Mouse (Mus musculus): ENCODE measurements around the gene Ddx18. TPM values are rescaled to one million over a fixed set of nuclear protein-coding genes. Genes with fewer than 3 reads are reported as not detected.

Gene Ddx18
- polyA plus RNA-seq (2016; fragmentation: Nextera tagmentation; extraction: Ambion mirVana): 63.4 and 70.3 TPM in 2 replicates

DNA sequence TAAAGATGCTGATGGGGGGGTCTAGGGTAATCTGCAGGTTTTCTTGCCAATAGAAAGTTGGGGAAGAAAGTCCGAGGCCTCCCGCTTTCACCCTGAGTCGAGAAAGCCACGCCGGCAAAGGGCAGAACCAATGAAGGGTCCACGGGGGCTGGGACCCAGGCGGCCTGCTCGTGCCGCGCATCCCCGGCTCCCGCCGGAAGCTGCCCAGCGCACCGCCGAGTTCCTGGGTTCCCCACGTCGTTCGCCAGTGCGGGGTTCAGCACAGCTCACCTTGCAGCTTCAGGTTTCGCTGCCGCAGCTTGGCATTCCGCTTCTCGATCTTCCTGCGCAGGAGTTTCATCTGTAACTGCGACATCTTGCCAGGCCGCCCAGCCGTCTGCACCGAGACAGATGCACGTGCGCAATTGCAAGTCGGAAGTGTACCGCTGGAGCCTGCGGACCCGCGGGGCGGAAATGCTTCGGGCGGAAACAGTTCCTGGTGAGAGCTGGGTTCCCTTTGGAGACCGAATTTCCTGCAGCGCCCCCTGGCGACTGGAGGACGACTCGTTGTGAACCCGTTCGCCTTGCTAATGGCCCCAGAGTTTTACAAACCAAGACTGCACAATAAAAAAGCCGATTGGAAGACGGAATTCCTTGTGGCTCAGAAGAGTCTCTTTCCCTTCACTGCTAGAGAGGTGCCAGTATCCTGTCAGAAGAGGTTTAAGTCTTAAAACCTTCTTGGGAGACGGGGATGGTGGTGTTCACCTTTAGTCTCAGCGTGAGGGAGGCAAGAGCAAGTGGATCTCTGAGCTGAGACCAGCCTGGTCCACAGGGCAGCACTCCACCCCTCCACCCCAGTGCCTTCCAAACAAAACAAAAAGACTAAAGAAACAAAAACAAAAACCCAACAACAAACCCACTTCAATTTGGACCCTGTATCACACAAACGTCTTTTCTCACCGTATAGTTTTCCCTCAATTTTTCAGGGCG is at the start of gene Ddx18:
Gene Ddx18, minus strand, starts transcription at position 469 of the 969 bp plus-strand sequence.
- peak within 1 kb of the TSS; percentile 84 for H3K27ac ChIP-seq (replicated peaks)

DNA sequence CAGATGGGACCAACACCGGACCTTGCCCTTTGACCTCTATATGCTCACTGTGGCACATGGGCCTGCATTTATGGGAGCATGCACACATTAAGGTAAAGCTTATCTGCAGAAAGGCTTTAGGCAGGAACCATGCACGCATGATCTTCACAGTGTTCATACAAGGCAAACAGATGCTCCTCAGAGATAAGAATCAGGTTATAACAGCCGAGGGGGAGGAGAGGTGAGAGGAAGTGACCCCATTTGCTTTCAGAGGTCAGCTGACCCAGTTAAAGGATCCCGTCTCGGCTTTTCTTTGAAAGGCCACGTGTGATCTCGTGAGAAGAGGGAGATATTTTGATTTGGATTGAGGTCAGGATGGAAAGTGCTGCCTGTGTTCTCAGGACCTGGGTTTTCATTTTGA is 40.2 kb upstream of the Ddx18 start:
- DNase-seq (ENCODE audit: low spot score): no peak
- no peaks in the 10 kb centered on the region for H3K9me3 ChIP-seq (replicated peaks)
- H3K27ac ChIP-seq (replicated peaks): no peak overlapping the region

More for the DNA sequence above, at the start of gene Ddx18:
- no peaks in the 10 kb centered on the region for H3K9me3 ChIP-seq (replicated peaks)
- no peaks in the 10 kb centered on the region for H3K27me3 ChIP-seq (ENCODE audit: low read depth, poor library complexity, severe bottlenecking)
- DNase-seq (ENCODE audit: low spot score): peak; percentile 95
- peaks cover 29% of the 10 kb centered on the region for H3K36me3 ChIP-seq
- peaks cover 11% of the 10 kb centered on the region for H3K4me1 ChIP-seq
- WGBS: 7% methylated on average over 53 of the region's 53 CpGs
- peak within 1 kb of the TSS; percentile 85 for H3K4me3 ChIP-seq

DNA sequence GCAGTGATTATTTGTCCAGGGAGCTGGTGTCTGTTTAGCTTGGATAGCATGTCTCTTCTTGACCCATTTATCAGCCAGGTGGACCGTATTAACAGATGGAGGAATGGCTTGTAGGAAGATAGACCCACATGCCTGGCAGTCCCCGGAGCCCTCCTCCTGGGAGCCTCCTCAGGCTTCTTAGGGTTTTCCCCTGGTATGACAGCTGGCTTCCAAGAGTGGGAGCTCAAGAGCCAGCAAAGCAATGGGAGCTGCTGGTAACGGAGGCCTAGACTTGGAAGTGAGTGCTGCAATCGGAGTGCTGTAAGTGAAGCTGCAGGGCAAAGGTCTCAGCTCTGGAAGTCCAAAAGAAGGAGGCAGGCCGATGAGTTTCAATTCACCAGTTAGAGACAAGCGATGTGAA is 37.3 kb upstream of the Ddx18 start:
- H3K4me1 ChIP-seq: no peaks in the 10 kb centered on the region
- no peaks in the 10 kb centered on the region for H3K27me3 ChIP-seq (ENCODE audit: low read depth, poor library complexity, severe bottlenecking)
- no peaks in the 10 kb centered on the region for H3K36me3 ChIP-seq
- H3K4me3 ChIP-seq: no peak overlapping the region
- WGBS: 49% methylated on average over 6 of the region's 6 CpGs
- no peaks in the 10 kb centered on the region for H3K9me3 ChIP-seq (replicated peaks)
- DNase-seq (ENCODE audit: low spot score): no peak
- no peak overlapping the region for H3K27ac ChIP-seq (replicated peaks)

More for the DNA sequence above, 40.2 kb upstream of the Ddx18 start:
- 64% methylated on average over 7 of the region's 7 CpGs for WGBS
- Histone ChIP-seq H3K36me3 (no peaks in the 10 kb centered on the region), H3K27me3 (ENCODE audit: low read depth, poor library complexity, severe bottlenecking) (no peaks in the 10 kb centered on the region), H3K4me1 (no peaks in the 10 kb centered on the region), H3K4me3 (no peak overlapping the region)

DNA sequence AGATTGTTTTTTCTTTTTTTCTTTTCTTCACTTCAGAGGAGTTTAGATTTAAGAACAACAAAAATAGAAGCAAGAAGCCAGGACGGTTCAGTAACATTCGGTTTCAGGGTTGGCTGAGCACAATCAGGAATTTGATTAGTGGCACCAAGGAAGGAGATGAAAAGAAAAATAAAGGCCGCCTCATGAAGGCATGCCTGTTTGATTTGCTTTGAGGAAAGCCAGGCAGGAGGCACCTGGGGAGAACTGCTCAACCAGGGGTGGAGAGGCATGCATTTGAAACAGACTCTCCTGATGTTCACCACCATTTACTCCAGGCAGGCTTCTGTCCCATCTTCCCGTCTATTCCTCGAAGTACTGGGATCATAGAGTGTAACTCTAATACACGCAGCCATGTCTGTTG is 34.1 kb upstream of the Ddx18 start:
- no peaks in the 10 kb centered on the region for H3K36me3 ChIP-seq
- no peak overlapping the region for H3K27ac ChIP-seq (replicated peaks)
- H3K9me3 ChIP-seq (replicated peaks): no peaks in the 10 kb centered on the region
- no peaks in the 10 kb centered on the region for H3K27me3 ChIP-seq (ENCODE audit: low read depth, poor library complexity, severe bottlenecking)
- no peak overlapping the region for H3K4me3 ChIP-seq
- no peaks in the 10 kb centered on the region for H3K4me1 ChIP-seq
- 70% methylated on average over 6 of the region's 6 CpGs for WGBS
- no peak for DNase-seq (ENCODE audit: low spot score)

DNA sequence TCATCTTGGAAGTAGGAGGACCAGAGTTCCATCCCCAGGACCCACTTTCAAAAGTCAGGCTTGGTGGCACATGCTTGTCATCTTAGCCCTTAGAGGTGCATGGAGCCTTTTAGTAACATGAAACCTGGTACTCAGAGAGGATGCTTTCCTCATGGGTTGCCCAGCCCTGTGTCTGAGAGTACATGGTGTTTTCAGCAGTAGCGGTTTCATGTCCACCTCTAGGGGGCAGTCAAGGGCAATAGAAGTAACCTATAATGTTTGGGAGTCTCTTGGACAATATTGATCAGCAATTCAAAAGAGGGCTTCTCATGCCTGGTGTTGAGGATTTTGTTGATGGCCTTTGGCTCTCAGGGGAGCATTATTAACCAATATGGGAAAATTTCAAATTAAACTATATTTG is 33.3 kb upstream of the Ddx18 start:
- no peaks in the 10 kb centered on the region for H3K4me1 ChIP-seq
- no peak overlapping the region for H3K27ac ChIP-seq (replicated peaks)
- no peak overlapping the region for H3K4me3 ChIP-seq
- H3K27me3 ChIP-seq (ENCODE audit: low read depth, poor library complexity, severe bottlenecking): no peaks in the 10 kb centered on the region
- DNase-seq (ENCODE audit: low spot score): peak; percentile 37
- H3K36me3 ChIP-seq: no peaks in the 10 kb centered on the region
- WGBS: 37% methylated on average over 1 of the region's 1 CpGs
- no peaks in the 10 kb centered on the region for H3K9me3 ChIP-seq (replicated peaks)

DNA sequence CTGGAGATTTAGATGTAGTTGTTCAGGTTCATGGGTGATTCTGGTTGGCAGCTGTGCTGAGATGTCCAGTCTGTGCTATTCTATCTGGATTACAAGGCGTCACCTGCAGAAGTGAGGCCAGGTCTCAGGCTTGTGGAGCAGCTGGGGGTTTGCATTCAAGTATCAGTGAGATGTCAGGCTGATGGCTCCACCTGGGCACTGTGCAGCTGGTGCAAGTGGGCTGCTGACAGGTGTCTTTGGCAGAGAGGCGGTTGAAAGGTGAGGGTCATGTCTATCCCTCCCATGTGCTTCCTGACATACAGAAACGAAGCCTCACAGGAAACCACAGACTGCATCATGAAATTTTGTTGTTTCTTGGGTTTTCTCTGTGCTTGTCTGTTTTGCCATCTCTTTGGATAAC is 30.6 kb upstream of the Ddx18 start:
- 77% methylated on average over 3 of the region's 3 CpGs for WGBS
- Histone ChIP-seq H3K9me3 (replicated peaks) (no peaks in the 10 kb centered on the region), H3K4me3 (no peak overlapping the region), H3K27ac (replicated peaks) (no peak overlapping the region), H3K36me3 (no peaks in the 10 kb centered on the region), H3K27me3 (ENCODE audit: low read depth, poor library complexity, severe bottlenecking) (no peaks in the 10 kb centered on the region), H3K4me1 (no peaks in the 10 kb centered on the region)
- no peak for DNase-seq (ENCODE audit: low spot score)

DNA sequence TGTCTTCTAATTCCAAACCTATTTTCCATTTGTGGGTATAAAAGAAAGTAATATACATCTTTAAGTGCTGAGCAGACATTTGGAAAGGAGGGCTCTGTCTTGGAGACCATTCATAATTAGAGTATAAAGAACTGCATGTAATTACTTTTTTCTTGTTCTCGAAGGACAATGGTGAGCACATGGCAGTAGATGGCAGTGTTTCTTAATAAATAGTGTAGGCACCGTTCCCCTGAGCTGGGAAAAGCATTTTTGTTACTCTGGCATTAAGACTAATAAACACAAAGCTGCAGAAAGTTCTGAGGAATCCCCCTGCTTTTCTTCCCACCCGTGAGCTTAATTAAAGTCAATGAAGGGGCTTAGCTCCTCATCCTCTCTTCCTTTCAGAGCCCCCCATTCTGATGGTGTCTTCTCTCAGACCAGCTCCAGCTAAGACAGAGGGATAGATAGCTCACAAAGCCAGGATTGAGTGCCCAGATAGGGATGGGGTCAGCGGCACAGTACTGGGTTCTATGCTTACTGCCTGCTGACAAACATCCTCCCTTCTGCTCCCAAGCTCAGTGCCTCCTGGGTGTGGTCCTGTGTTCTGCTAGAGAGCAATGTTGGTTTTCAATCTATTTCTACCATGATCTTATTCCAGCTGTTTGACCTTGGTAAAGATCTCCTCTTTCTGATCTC is 29.3 kb upstream of the Ddx18 start:
- Histone ChIP-seq H3K36me3 (no peaks in the 10 kb centered on the region), H3K4me1 (no peaks in the 10 kb centered on the region), H3K27ac (replicated peaks) (no peak overlapping the region), H3K27me3 (ENCODE audit: low read depth, poor library complexity, severe bottlenecking) (no peaks in the 10 kb centered on the region), H3K9me3 (replicated peaks) (no peaks in the 10 kb centered on the region), H3K4me3 (no peak overlapping the region)
- no peak for DNase-seq (ENCODE audit: low spot score)
- WGBS: 23% methylated on average over 4 of the region's 4 CpGs

DNA sequence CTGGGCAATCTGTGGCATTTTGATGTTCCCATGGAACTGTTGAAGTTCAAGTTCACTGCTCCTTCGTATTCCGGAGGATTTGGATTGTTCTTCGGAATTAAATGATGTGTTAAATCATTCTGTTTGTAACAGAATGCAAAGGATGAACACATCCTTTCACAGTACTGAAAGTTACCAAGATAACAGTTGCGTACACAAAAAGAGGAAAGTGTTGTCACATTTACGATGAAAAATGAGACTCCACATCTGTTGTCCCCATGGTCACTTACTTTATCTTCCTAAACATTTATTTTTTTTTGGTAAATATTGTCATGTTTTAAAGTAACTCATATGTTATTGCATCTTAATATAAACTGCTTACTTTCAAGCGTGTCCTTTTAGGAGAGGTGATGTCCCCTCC is 17.0 kb upstream of the Ddx18 start:
- Histone ChIP-seq H3K27ac (replicated peaks) (no peak overlapping the region), H3K27me3 (ENCODE audit: low read depth, poor library complexity, severe bottlenecking) (no peaks in the 10 kb centered on the region), H3K36me3 (no peaks in the 10 kb centered on the region), H3K4me1 (no peaks in the 10 kb centered on the region), H3K4me3 (no peak overlapping the region), H3K9me3 (replicated peaks) (no peaks in the 10 kb centered on the region)
- WGBS: 88% methylated on average over 6 of the region's 6 CpGs
- DNase-seq (ENCODE audit: low spot score): no peak

DNA sequence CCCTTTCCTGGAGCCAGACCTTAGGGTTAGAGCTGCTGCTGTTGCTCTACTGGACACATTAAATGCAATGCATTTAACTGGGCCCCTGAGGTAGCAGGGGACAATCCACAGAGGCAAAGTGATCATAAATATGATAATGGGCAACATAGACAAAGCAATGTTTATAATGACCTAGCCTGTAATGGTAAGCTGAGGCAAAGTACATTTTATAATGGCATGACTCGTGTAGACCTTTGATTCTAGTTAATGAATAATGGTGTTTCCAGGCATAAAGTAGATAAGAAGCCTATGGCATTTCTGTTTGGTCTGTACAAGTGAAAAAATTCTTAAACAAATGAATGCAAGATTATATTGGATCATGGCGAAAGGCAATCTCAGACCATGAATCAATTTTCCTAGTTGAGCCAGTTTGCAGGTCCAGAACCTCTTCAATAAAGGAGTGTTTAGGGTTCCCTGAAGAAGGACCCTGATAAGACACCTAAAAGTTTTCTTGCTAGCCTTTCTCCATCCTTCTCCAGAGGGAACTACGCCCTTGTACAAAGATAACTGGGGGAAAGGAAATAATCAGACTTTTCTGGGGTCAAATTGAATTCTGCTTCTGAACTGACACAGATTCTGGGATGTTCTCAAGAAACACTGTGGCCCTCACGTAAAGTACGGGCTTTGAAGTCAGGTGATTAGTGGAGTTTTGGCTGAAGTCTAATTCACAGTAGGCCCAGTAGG is 13.5 kb upstream of the Ddx18 start:
- no peaks in the 10 kb centered on the region for H3K36me3 ChIP-seq
- H3K4me1 ChIP-seq: peaks cover 5% of the 10 kb centered on the region
- no peaks in the 10 kb centered on the region for H3K27me3 ChIP-seq (ENCODE audit: low read depth, poor library complexity, severe bottlenecking)
- H3K27ac ChIP-seq (replicated peaks): no peak overlapping the region
- DNase-seq (ENCODE audit: low spot score): no peak
- WGBS: 85% methylated on average over 5 of the region's 5 CpGs
- no peaks in the 10 kb centered on the region for H3K9me3 ChIP-seq (replicated peaks)
- H3K4me3 ChIP-seq: no peak overlapping the region

DNA sequence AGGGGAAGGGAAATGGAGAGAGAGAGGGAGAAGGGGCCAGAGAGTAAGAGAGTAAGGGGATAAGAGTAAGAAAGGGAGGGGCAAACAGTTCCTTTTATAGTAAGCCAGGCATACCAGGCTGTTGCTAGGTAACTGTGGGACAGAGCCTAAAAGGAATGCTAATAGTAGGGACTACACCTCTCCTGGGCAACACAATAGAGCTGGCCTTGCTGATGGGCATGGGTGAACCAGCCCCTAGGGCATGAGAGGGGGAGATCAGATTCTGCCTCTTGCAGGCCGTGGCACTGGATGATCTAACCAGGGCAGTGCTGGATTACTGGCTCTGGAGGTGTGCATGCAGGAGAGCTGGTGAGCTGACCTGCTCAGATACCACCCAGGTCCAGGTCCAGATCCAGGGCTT is 9.7 kb upstream of the Ddx18 start:
- no peak for DNase-seq (ENCODE audit: low spot score)
- 25% methylated on average over 1 of the region's 1 CpGs for whole genome bisulfite sequencing
- Histone ChIP-seq H3K4me1 (peaks cover 5% of the 10 kb centered on the region), H3K27ac (replicated peaks) (no peak overlapping the region), H3K9me3 (replicated peaks) (no peaks in the 10 kb centered on the region), H3K4me3 (no peak overlapping the region), H3K36me3 (no peaks in the 10 kb centered on the region), H3K27me3 (ENCODE audit: low read depth, poor library complexity, severe bottlenecking) (no peaks in the 10 kb centered on the region)

DNA sequence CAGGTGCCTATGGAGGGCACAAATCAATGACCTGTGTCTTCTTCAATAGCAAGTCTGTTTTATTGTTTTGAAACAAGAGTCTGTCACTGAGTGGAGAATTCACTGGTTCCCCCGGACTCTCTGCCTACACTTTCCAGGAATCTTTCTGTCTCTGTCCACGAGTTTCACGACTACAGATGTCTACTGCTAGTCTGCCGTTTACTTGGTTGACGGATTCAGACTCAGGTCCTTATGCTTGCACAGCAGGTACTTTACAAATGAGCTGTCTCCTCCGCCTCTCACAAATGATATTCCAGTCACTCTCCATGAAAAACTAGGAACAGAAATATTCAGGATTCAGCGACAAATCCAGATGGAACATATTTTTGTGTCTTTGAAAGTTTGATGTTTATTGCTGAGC is 2.7 kb upstream of the Ddx18 start:
- Histone ChIP-seq H3K36me3 (peaks cover 2% of the 10 kb centered on the region), H3K4me1 (peaks cover 11% of the 10 kb centered on the region), H3K27me3 (ENCODE audit: low read depth, poor library complexity, severe bottlenecking) (no peaks in the 10 kb centered on the region), H3K9me3 (replicated peaks) (no peaks in the 10 kb centered on the region), H3K4me3 (no peak overlapping the region), H3K27ac (replicated peaks) (no peak overlapping the region)
- DNase-seq (ENCODE audit: low spot score): no peak
- WGBS: 85% methylated on average over 7 of the region's 7 CpGs

DNA sequence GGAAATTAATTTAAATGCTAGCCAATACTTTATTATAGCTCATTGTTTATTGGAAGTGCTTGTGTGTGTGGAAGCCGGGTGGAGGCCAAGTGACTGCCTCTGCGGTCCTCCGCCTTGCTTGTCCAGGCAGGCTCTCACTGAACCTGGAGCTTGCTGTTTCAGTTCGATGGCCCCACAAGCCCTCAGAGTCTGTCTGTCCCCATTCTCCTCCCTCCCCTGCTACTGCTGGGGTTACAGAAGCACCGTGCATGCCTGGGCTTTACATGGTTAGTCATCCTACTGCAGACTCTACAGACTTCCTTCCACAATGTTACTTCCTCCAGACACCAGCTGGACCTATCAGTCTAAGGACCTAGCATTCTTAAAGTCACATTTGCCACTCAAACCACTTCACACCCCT is 9.9 kb downstream of the Ddx18 start:
- Histone ChIP-seq H3K27me3 (ENCODE audit: low read depth, poor library complexity, severe bottlenecking) (no peaks in the 10 kb centered on the region), H3K36me3 (peaks cover 99% of the 10 kb centered on the region), H3K4me3 (no peak overlapping the region), H3K27ac (replicated peaks) (no peak overlapping the region), H3K4me1 (no peaks in the 10 kb centered on the region), H3K9me3 (replicated peaks) (no peaks in the 10 kb centered on the region)
- no peak for DNase-seq (ENCODE audit: low spot score)
- 96% methylated on average over 5 of the region's 5 CpGs for WGBS

Measured in midbrain, embryonic 10.5 days (tissue).